Mouse (Mus musculus) hindbrain, postnatal 0 days (tissue): ENCODE results near the gene Cdk17. TPM values are rescaled to one million over a fixed set of nuclear protein-coding genes. Genes with fewer than 3 reads are reported as not detected.

Experiments
- ATAC-seq: fragments of 200-750 bp; cut with Nextera tagmentation; 2 replicates; pipeline ENCODE4 v1.8.0; 2017; ENCODE audit warnings: mild to moderate bottlenecking, moderate TSS enrichment, moderate library complexity
- DNase-seq: peaks from one replicate; pipeline ENCODE4 v3.0.0-alpha.2; 2015; ENCODE audit warnings: low spot score
- H3K27ac ChIP-seq: fragments of 300-500 bp; sonication (generic); 2 replicates; pipeline ENCODE4 v1.5.1; 2014; ENCODE audit warnings: mild to moderate bottlenecking
- H3K27me3 ChIP-seq: fragments of 300-500 bp; sonication (generic); 2 replicates; pipeline ENCODE4 v1.6.1; 2014; ENCODE audit warnings: low read length, mixed read lengths; ENCODE audit not compliant: insufficient read depth
- H3K36me3 ChIP-seq: fragments of 300-500 bp; sonication (generic); 2 replicates; pipeline ENCODE4 v1.6.1; 2014; ENCODE audit warnings: low read length, mixed read lengths; ENCODE audit not compliant: insufficient read depth
- H3K4me1 ChIP-seq: fragments of 300-500 bp; sonication (generic); 2 replicates; pipeline ENCODE4 v1.6.1; 2014; ENCODE audit warnings: antibody characterized with exemption, low read length, mixed read lengths; ENCODE audit not compliant: insufficient read depth
- H3K4me2 ChIP-seq: fragments of 300-500 bp; sonication (generic); 2 replicates; pipeline ENCODE4 v1.6.1; 2014; ENCODE audit warnings: low read depth, mild to moderate bottlenecking, low read length, moderate library complexity, mixed read lengths
- H3K4me3 ChIP-seq: fragments of 300-500 bp; sonication (generic); 2 replicates; pipeline ENCODE4 v1.5.1; 2014; ENCODE audit warnings: low read length
- H3K9ac ChIP-seq: fragments of 300-500 bp; sonication (generic); replicated peaks from 2 replicates; pipeline ENCODE4 v1.6.1; 2014; ENCODE audit warnings: mild to moderate bottlenecking, low read length, moderate library complexity, mixed read lengths
- H3K9me3 ChIP-seq: fragments of 300-500 bp; sonication (generic); 2 replicates; pipeline ENCODE4 v1.6.1; 2016; ENCODE audit warnings: low read length, mixed read lengths
- CTCF ChIP-seq: IDR thresholded peaks from 2 replicates; pipeline ENCODE4 v1.5.1; 2016; ENCODE audit warnings: antibody characterized with exemption, control low read depth, low read depth
- WGBS: fragments of 180-500 bp; shearing (Covaris S2); extraction: QIAGEN DNeasy Blood & Tissue Kit; methylation state at CpG from one replicate; pipeline ENCODE4 v1.1.7; 2014; 5-methylcytosine and 5-hydroxymethylcytosine counted together
- polyA plus RNA-seq: library from polyadenylated mRNA; unstranded; fragments of >200 nt; fragmentation: Nextera tagmentation; extraction: Ambion mirVana; gene quantifications from 2 replicates; pipeline ENCODE4 v1.2.1, GENCODE M21; 2015
- total RNA-seq: library from RNA; depleted of rRNA; stranded (reverse); fragments of >200 nt; gene quantifications from 2 replicates; pipeline ENCODE4 v1.2.3, GENCODE M21; 2014

The Cdk17 gene
- total and polyA plus RNA-seq, 2 experiments from 2014 or later, result 32.6 to 63.3 TPM

- 75% methylated on average over 5 of the region's 5 CpGs for WGBS
- no peak overlapping the region for H3K9ac ChIP-seq
Observed at GRCm38 (mm10) chr10:93119809-93120208, 40.9 kb upstream of the Cdk17 start.

GRCm38 (mm10) chr10:93121262-93121860 is 39.3 kb upstream of the Cdk17 start:
- no peaks in the 10 kb centered on the region for H3K9me3 ChIP-seq
- TF ChIP-seq CTCF, result no peak
- 95% methylated on average over 6 of the region's 6 CpGs for WGBS

More at GRCm38 (mm10) chr10:93119809-93120208, 40.9 kb upstream of the Cdk17 start:
- ATAC-seq, result no peak
- no peaks in the 10 kb centered on the region for H3K4me1 ChIP-seq
- TF ChIP-seq CTCF, result no peak
- H3K4me2 ChIP-seq, result no peak overlapping the region
- H3K4me3 ChIP-seq, result no peak overlapping the region
- H3K27me3 ChIP-seq, result no peaks in the 10 kb centered on the region
- no peak overlapping the region for H3K27ac ChIP-seq
- no peaks in the 10 kb centered on the region for H3K9me3 ChIP-seq
- DNase-seq, result no peak
- no peaks in the 10 kb centered on the region for H3K36me3 ChIP-seq

GRCm38 (mm10) chr10:93122399-93123184 is 38.1 kb upstream of the Cdk17 start:
- H3K4me1 ChIP-seq, result no peaks in the 10 kb centered on the region
- H3K9ac ChIP-seq, result no peak overlapping the region
- H3K27ac ChIP-seq, result no peak overlapping the region
- DNase-seq, result no peak
- no peak overlapping the region for H3K4me2 ChIP-seq
- H3K27me3 ChIP-seq, result no peaks in the 10 kb centered on the region
- WGBS, result 55% methylated on average over 12 of the region's 12 CpGs
- no peak for ATAC-seq
- TF ChIP-seq CTCF, result no peak
- no peaks in the 10 kb centered on the region for H3K36me3 ChIP-seq
- H3K4me3 ChIP-seq, result no peak overlapping the region
- no peaks in the 10 kb centered on the region for H3K9me3 ChIP-seq

More at GRCm38 (mm10) chr10:93121262-93121860, 39.3 kb upstream of the Cdk17 start:
- DNase-seq, result no peak
- Histone ChIP-seq H3K4me3 (no peak overlapping the region), H3K27ac (no peak overlapping the region), H3K27me3 (no peaks in the 10 kb centered on the region), H3K4me2 (no peak overlapping the region), H3K9ac (no peak overlapping the region), H3K36me3 (no peaks in the 10 kb centered on the region), H3K4me1 (no peaks in the 10 kb centered on the region)
- no peak for ATAC-seq

DNA sequence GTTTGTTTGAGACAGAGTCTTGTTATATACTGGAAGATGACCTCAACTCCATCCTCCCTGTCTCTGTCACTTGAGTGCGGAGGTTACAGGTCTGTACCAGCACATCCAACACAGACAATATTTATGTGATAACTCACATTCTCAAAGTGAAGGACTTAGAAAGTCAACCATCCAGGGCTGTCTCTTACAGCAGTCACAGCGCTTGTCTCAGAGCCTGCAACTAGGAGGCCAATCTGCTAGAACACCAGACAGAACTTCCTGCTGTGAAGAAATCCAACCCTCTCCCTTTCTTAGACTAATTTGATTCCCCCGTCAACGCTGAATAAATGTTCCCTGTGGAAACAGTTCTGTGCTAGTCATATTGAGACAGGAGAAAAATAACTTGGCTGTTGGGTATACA is 37.4 kb upstream of the Cdk17 start:
- WGBS, result 59% methylated on average over 4 of the region's 4 CpGs
- Histone ChIP-seq H3K27ac (no peak overlapping the region), H3K27me3 (no peaks in the 10 kb centered on the region), H3K4me2 (no peak overlapping the region), H3K4me3 (no peak overlapping the region), H3K36me3 (no peaks in the 10 kb centered on the region), H3K9ac (no peak overlapping the region), H3K4me1 (no peaks in the 10 kb centered on the region), H3K9me3 (no peaks in the 10 kb centered on the region)
- no peak for TF ChIP-seq CTCF
- ATAC-seq (no peak), DNase-seq (no peak)

DNA sequence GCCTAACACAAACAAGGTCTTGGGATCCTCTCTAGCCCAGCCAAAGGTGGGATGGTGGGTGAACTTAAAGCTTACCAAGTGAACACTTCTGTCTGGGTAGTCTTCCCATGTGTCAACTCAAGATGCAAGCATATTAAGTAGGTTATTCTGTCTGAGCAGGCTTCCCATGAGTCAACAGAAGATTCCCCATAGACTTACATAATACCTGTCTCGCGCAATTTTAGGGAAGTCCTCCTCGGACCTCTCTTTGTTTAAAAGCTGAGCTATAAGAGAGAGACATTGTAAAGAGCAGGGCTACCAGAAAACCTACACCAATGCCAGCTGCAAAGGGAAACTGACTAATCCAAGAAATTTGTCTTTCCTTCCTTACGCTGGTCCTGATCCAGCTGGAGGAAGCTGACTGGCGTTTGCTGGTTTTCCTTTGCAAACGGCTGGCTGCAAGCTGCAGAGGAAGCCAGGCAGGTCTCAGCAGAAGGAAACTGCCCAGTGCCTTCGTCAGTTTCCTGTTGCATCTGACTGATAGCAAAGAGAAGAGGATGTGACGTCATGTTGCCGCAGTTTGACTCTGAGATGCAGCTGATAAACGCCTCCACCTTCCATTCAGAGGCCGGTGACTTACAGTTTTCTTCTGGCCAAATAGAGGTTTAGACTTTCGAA is 36.6 kb upstream of the Cdk17 start:
- Histone ChIP-seq H3K9me3 (no peaks in the 10 kb centered on the region), H3K4me1 (no peaks in the 10 kb centered on the region), H3K4me3 (no peak overlapping the region), H3K36me3 (no peaks in the 10 kb centered on the region), H3K9ac (no peak overlapping the region), H3K4me2 (no peak overlapping the region), H3K27me3 (no peaks in the 10 kb centered on the region), H3K27ac (no peak overlapping the region)
- WGBS, result 71% methylated on average over 12 of the region's 12 CpGs
- ATAC-seq, result no peak
- TF ChIP-seq CTCF, result no peak
- DNase-seq, result peak; percentile 24

- WGBS, result 83% methylated on average over 3 of the region's 3 CpGs
- ATAC-seq (no peak), DNase-seq (no peak)
- H3K27me3 ChIP-seq, result no peaks in the 10 kb centered on the region
- TF ChIP-seq CTCF, result no peak
- H3K4me1 ChIP-seq, result no peaks in the 10 kb centered on the region
- H3K36me3 ChIP-seq, result no peaks in the 10 kb centered on the region
- no peak overlapping the region for H3K27ac ChIP-seq
- no peak overlapping the region for H3K9ac ChIP-seq
- H3K4me3 ChIP-seq, result no peak overlapping the region
- H3K4me2 ChIP-seq, result no peak overlapping the region
- no peaks in the 10 kb centered on the region for H3K9me3 ChIP-seq
Observed at GRCm38 (mm10) chr10:93126025-93126424, 34.6 kb upstream of the Cdk17 start.
